Mouse (Mus musculus) limb, embryonic 14.5 days (tissue): ENCODE data around the gene Myrfl. TPM values are rescaled to one million over a fixed set of nuclear protein-coding genes. Genes with fewer than 3 reads are reported as not detected.

Experiments used
- ATAC-seq: fragments of 200-750 bp; cut with Nextera tagmentation; 2 replicates; pipeline ENCODE4 v1.8.0; 2017; ENCODE audit warnings: low read depth, moderate number of reproducible peaks, moderate TSS enrichment; ENCODE audit not compliant: low FRiP score
- DNase-seq: peaks from one replicate; pipeline ENCODE4 v3.0.0-alpha.2; 2015; ENCODE audit warnings: low spot score
- H3K27ac ChIP-seq: fragments of 300-500 bp; sonication (generic); replicated peaks from 2 replicates; pipeline ENCODE4 v1.5.1; 2014; ENCODE audit warnings: low read depth, mild to moderate bottlenecking, low read length, moderate library complexity, mixed read lengths
- H3K27me3 ChIP-seq: fragments of 300-500 bp; sonication (generic); 2 replicates; pipeline ENCODE4 v1.6.1; 2014; ENCODE audit warnings: low read length, mixed read lengths; ENCODE audit not compliant: control insufficient read depth, insufficient read depth
- H3K36me3 ChIP-seq: fragments of 300-500 bp; sonication (generic); 2 replicates; pipeline ENCODE4 v1.6.1; 2014; ENCODE audit warnings: mild to moderate bottlenecking, low read length, moderate library complexity, mixed read lengths; ENCODE audit not compliant: control insufficient read depth, insufficient read depth
- H3K4me1 ChIP-seq: fragments of 300-500 bp; sonication (generic); 2 replicates; pipeline ENCODE4 v1.6.1; 2014; ENCODE audit warnings: antibody characterized with exemption, low read length, mixed read lengths; ENCODE audit not compliant: control insufficient read depth, insufficient read depth
- H3K4me2 ChIP-seq: fragments of 300-500 bp; sonication (generic); replicated peaks from 2 replicates; pipeline ENCODE4 v1.6.1; 2014; ENCODE audit warnings: low read depth, mild to moderate bottlenecking, low read length, moderate library complexity; ENCODE audit not compliant: severe bottlenecking
- H3K4me3 ChIP-seq: fragments of 300-500 bp; sonication (generic); replicated peaks from 2 replicates; pipeline ENCODE4 v1.5.1; 2014; ENCODE audit warnings: low read length
- H3K9ac ChIP-seq: fragments of 300-500 bp; sonication (generic); 2 replicates; pipeline ENCODE4 v1.6.1; 2014; ENCODE audit warnings: mild to moderate bottlenecking, low read depth, low read length, moderate library complexity; ENCODE audit not compliant: severe bottlenecking
- H3K9me3 ChIP-seq: fragments of 300-500 bp; sonication (generic); 2 replicates; pipeline ENCODE4 v1.6.1; 2016; ENCODE audit warnings: low read length; ENCODE audit not compliant: control insufficient read depth
- POLR2A ChIP-seq: fragments of 200-500 bp; IDR thresholded peaks from 2 replicates; pipeline ENCODE4 v1.8.0; 2012; ENCODE audit warnings: inconsistent platforms, mild to moderate bottlenecking, moderate library complexity, borderline replicate concordance; ENCODE audit not compliant: insufficient read depth, insufficient read length; ENCODE audit errors: extremely low read depth
- WGBS: fragments of 180-500 bp; shearing (Covaris S2); extraction: QIAGEN DNeasy Blood & Tissue Kit; methylation state at CpG from one replicate; pipeline ENCODE4 v1.1.7; 2014; 5-methylcytosine and 5-hydroxymethylcytosine counted together
- polyA plus RNA-seq, 2 experiments: library from polyadenylated mRNA; depleted of rRNA in 1 of 2; stranded (reverse) in 1 of 2; unstranded in 1 of 2; fragments of >200 nt; fragmentation: Nextera tagmentation in 1 of 2; extraction: Ambion mirVana in 1 of 2; gene quantifications; 2 replicates each; pipeline versions ENCODE4 v1.2.1 to v1.2.3; 2012 to 2014

The Myrfl gene
- polyA plus RNA-seq, 2 experiments: 0.07 to 0.18 TPM

DNA sequence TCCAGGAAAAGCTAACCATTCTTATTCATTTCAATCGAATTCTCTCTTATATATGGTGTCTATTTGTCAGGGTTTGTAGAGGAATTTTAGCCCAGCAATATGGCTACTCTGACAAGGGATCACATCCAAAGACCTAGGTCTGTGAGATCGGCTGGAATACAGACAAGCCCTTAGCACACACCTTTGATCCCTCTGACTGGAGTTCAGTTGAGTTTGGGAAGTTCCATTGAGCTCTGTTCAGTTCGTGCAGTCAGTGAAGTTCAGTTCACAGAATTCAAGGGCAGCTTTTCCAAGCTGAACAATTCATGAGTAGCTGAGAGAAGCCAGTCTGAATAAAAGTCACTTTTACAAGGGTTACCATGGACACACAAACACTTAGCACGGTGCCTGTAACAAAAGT lies 148.0 kb downstream of the Myrfl start:
- DNase-seq (no peak), ATAC-seq (no peak)
- H3K36me3 ChIP-seq: no peaks in the 10 kb centered on the region
- no peak overlapping the region for H3K27ac ChIP-seq
- peaks cover 12% of the 10 kb centered on the region; the same call in 1 of the 2 replicates for H3K4me1 ChIP-seq
- TF ChIP-seq POLR2A: no peak
- 80% methylated on average over 4 of the region's 4 CpGs for WGBS
- H3K4me3 ChIP-seq: no peak overlapping the region
- no peak overlapping the region for H3K9ac ChIP-seq
- H3K4me2 ChIP-seq: no peak overlapping the region
- H3K27me3 ChIP-seq: no peaks in the 10 kb centered on the region
- no peaks in the 10 kb centered on the region for H3K9me3 ChIP-seq

DNA sequence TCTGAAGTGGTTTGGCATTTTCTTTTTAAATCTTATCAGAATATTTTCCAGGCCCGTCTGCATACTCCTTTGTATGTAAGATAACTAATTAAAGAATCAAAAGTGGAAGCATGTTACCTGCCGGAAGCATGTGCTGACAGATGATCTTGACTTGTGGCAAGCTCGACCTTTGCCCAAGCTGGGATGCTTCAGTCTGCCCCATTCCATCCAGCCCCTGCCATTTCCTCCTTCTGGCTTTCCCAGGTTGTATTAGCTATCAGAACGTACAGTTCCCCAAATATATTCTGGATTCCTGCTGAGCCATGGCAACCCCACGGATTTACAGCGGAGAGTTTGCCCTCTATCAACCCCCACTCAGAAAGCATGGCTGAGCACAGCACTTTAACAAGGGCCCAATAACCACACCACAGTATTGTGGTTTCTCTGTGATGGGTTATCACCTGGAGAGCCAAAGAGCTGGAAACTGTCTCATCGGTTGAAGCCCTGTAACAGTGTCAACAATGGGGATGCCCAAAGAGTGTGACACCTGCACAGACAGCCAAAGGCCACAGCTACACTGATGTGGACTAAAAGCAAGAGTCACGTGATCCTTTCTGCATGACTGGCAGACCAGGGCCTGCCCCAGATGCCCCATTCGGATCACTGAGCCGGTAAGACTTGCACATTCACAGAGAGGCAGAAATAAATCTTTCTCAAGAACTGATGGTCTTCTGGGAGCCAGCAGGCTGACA lies 150.3 kb downstream of the Myrfl start:
- no peak overlapping the region for H3K27ac ChIP-seq
- 70% methylated on average over 10 of the region's 10 CpGs for WGBS
- H3K9me3 ChIP-seq: no peaks in the 10 kb centered on the region
- no peak for ATAC-seq
- no peak overlapping the region for H3K4me2 ChIP-seq
- H3K27me3 ChIP-seq: no peaks in the 10 kb centered on the region
- H3K36me3 ChIP-seq: no peaks in the 10 kb centered on the region
- H3K9ac ChIP-seq: no peak overlapping the region
- no peak for TF ChIP-seq POLR2A
- H3K4me3 ChIP-seq: no peak overlapping the region
- DNase-seq: no peak
- H3K4me1 ChIP-seq: peaks cover 12% of the 10 kb centered on the region

DNA sequence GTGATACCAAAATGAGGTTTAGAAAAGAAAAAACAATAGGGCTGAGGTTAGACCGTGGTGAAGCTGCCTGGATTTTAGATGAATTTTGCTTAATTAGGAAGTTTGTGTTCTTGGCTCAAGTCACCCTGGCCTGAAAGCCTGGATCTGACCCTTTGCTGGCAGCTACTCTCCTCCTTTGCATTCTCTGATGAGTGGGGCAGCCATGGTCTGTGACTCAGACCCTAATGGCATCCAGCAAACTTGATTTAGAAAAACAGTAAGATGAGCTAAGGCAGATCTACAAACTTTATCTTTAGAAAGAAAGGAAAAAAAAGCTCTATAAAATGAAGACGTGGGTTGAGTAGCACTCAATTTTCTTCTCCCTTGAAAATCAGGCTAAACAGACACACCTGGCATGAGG lies 154.0 kb downstream of the Myrfl start:
- no peak for TF ChIP-seq POLR2A
- H3K9me3 ChIP-seq: no peaks in the 10 kb centered on the region
- DNase-seq: no peak
- H3K4me1 ChIP-seq: peaks cover 16% of the 10 kb centered on the region
- H3K36me3 ChIP-seq: no peaks in the 10 kb centered on the region
- H3K27ac ChIP-seq: no peak overlapping the region
- no peaks in the 10 kb centered on the region for H3K27me3 ChIP-seq
- ATAC-seq: no peak
- H3K4me2 ChIP-seq: no peak overlapping the region
- H3K9ac ChIP-seq: no peak overlapping the region
- no peak overlapping the region for H3K4me3 ChIP-seq
- WGBS: 69% methylated on average over 2 of the region's 2 CpGs

DNA sequence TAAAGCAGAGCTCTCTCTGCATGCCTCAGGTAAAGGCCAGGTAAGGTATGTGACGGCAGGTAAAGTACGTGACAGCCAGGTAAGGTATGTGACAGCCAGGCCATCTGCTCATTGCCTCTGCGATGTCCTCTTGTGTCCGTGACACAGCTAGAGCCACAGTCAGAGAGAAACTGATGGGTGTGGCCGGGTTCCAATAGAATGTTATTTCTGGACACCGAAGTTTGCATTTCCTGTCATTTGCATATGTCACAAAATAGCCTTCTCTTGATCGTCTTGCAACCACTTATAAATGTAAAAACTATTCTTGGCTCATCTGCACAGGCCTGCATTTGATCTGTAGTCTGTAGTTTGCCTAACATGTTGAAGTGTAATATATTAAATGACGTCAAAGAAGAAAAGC lies 154.5 kb downstream of the Myrfl start:
- H3K4me3 ChIP-seq: no peak overlapping the region
- H3K27ac ChIP-seq: no peak overlapping the region
- H3K27me3 ChIP-seq: no peaks in the 10 kb centered on the region
- no peaks in the 10 kb centered on the region for H3K36me3 ChIP-seq
- H3K9ac ChIP-seq: no peak overlapping the region
- DNase-seq: no peak
- H3K9me3 ChIP-seq: no peaks in the 10 kb centered on the region
- no peak overlapping the region for H3K4me2 ChIP-seq
- no peak for TF ChIP-seq POLR2A
- 90% methylated on average over 8 of the region's 8 CpGs for WGBS
- peaks cover 16% of the 10 kb centered on the region for H3K4me1 ChIP-seq
- no peak for ATAC-seq

DNA sequence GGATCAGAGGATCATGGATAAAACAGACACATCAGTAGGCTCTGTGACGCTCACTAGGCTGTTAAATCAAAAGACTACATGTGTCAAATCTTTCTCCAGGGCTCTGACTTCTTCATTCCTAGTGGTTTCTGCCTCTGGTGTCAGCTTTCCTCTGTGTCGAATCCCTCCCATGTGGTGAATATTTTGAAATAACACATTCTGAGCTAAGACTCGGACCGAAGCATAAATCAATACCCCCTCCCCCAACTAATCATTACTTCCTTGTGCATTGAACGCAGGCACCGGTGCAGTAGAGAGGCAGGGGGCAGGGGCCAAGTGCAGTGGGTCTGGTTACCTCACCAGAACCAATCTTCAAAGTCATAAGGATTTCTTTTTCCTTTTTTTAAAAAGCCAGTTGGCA lies 155.4 kb downstream of the Myrfl start:
- Histone ChIP-seq H3K9me3 (no peaks in the 10 kb centered on the region), H3K4me3 (no peak overlapping the region), H3K27me3 (no peaks in the 10 kb centered on the region), H3K4me1 (peaks cover 16% of the 10 kb centered on the region), H3K9ac (no peak overlapping the region), H3K4me2 (no peak overlapping the region), H3K36me3 (no peaks in the 10 kb centered on the region), H3K27ac (no peak overlapping the region)
- TF ChIP-seq POLR2A: no peak
- WGBS: 20% methylated on average over 6 of the region's 6 CpGs
- no peak for ATAC-seq
- no peak for DNase-seq
